Mouse (Mus musculus): ENCODE measurements at regions not wholly inside any gene's neighbourhood (a gene's known extent, or its start where the extent isn't known, plus 50 kb on each side); places are given as distances from the start of the nearest gene placed in this dataset.

DNA sequence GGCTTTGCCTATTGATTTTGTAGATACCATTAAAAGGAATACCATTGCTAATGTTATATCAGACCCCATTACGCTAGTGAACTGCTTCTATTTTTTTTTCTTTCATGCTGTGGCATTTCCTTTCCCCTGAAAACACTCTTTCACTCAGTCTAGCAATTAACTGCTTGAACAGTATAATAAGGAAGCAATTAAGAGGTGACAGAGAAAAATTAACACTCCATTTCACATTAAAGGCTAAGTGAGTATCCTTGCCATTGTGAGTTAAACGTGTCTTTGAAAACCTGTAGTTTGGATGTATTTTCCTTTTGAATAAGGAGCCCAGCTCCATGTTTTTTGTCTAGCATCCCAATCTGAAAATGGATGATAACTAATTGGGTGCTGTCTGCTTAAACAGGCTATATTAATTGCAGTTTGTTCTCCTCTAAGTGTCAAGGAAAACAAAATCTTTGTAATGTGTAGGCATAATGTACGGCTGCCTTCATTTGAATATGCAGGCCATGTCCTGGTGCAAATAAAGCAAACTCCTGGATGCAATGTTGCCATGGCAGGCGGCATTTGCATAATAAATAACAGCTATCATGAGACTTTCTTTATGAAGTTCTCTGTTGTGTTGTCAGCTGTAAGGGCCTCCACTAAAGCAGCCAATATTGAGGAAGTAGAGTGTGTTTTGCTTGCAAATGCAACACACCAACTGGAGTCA, 423.3 kb downstream of the Zic3 start:
- intact Hi-C loops (cut with DNase I): no loop called here
- no peak for DNase-seq (ENCODE audit: extremely low spot score in 1 of 2, low spot score in 2 of 2)

GRCm38 (mm10) chrX:58447605-58448004, 425.1 kb downstream of the Zic3 start:
- no peak for DNase-seq (ENCODE audit: extremely low spot score in 1 of 2, low spot score in 2 of 2)
- intact Hi-C loops (cut with DNase I): no loop called here

- intact Hi-C loops (cut with DNase I): no loop called here
These were observed 439.5 kb upstream of the 4930550L24Rik start for GRCm38 (mm10) chrX:58469683-58470082.

DNA sequence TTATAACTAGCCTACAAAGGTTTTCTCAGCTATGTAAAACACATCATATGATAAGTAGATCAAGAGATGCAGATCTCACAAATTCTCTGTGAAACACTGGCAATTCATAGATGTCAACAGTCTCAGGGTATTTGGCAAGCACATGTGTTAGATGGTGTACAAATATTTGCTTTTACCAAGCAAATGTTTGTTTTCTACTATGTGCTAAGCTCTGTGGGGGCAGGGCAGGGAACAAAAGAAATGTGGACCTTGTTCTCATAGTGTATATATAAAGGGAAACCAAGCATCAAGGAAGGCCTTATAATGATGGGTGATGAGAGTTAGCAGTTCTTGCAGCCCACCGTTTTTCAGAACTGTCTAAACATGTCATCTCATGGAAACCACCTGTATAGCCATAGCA, 438.2 kb upstream of the 4930550L24Rik start:
- intact Hi-C loops (cut with DNase I): no loop called here
- DNase-seq (ENCODE audit: extremely low spot score in 1 of 2, low spot score in 2 of 2): no peak

More at GRCm38 (mm10) chrX:58469683-58470082, 439.5 kb upstream of the 4930550L24Rik start:
- DNase-seq (ENCODE audit: extremely low spot score in 1 of 2, low spot score in 2 of 2): no peak

DNA sequence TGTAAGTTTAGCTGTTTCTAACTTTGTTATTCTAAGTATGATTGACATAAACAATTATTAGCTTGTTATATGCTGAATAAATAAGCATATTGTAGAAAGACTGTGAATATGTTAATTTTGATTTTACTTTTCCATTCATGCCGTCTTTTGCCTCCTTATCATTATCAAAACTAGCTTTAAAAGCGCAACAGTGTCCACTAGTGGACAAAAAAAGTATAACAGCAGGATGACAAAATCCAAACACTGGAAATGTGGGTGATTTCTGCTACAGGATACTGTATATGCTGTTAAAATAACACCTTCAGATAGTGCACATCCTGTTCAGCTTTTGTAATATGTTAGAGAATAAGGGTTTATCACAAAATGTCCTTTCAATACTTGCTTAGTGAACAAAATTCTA, 418.3 kb upstream of the 4930550L24Rik start:
- no peak for DNase-seq (ENCODE audit: extremely low spot score in 1 of 2, low spot score in 2 of 2)
- intact Hi-C loops (cut with DNase I): no loop called here

GRCm38 (mm10) chrX:58503573-58503972, 405.6 kb upstream of the 4930550L24Rik start:
- DNase-seq (ENCODE audit: extremely low spot score in 1 of 2, low spot score in 2 of 2): peak in 1 of 2 experiments; percentile 4
- intact Hi-C loops (cut with DNase I): no loop called here

- peak; percentile 1 to 14 for DNase-seq (ENCODE audit: extremely low spot score in 1 of 2, low spot score in 2 of 2)
- intact Hi-C loops (cut with DNase I): no loop called here
These were observed 394.2 kb upstream of the 4930550L24Rik start for GRCm38 (mm10) chrX:58514925-58515324.

All from left cerebral cortex, postnatal 10 days (tissue).